Comparison of ENCODE assay signal across 9 mouse cellular contexts in genomic region chr17:83938671-83939244, GRCm38 (mm10).
DNase-seq lines count a peak whose midpoint lies in the region.
"Had no signal": no experiment of that assay in that cellular context is flagged by ENCODE, and none has a peak within 500 bp of the region (broad histone marks: within the 10 kb centered on the region; RNA-seq: fewer than 3 reads in every experiment).

No protein-coding gene starts in this region.

- peak; percentile 82 for DNase-seq in adrenal gland, postnatal 10 days
- no peak for DNase-seq in adrenal gland, postnatal 4 days (ENCODE audit: low spot score in 2 of 2)
- DNase-seq in forelimb bud, embryonic 11.5 days (ENCODE audit: low read depth, low spot score), result peak; percentile 86
- DNase-seq in kidney, adult 11 months, result peak; percentile 89
- DNase-seq in left cerebral cortex, postnatal 10 days (ENCODE audit: extremely low spot score in 1 of 2, low spot score in 2 of 2), result peak; percentile 59 to 73
- DNase-seq in right cerebral cortex, adult 18-20 months, result peak; percentile 59
- DNase-seq in thymus, postnatal 36 days, result no peak
- DNase-seq: liver, embryonic 13.5 days had no signal

- H3K27ac ChIP-seq in brown adipose tissue, adult 24 weeks (replicated peaks; ENCODE audit: low read depth, low read length), result peak overlapping the region; percentile 23; the same call in 1 of the 2 replicates
- H3K27ac ChIP-seq: liver, embryonic 13.5 days had no signal

- intact Hi-C loops in left cerebral cortex, postnatal 10 days (cut with DNase I), result no loop called here

- H3K4me1 ChIP-seq in brown adipose tissue, adult 24 weeks (ENCODE audit: control insufficient read depth, insufficient read depth, insufficient read length, low read length), result peaks cover 48% of the 10 kb centered on the region

- H3K4me3 ChIP-seq in brown adipose tissue, adult 24 weeks (ENCODE audit: insufficient read depth, low read depth, low read length), result no peak overlapping the region
- H3K4me3 ChIP-seq: liver, embryonic 13.5 days had no signal

Comparison
In these comparisons a context has a peak if more than half of its experiments do, and no peak if none do; other contexts are left out.
1. DNase-seq: peak in adrenal gland, postnatal 10 days (single experiment), forelimb bud, embryonic 11.5 days (single experiment), kidney, adult 11 months (single experiment), left cerebral cortex, postnatal 10 days (2 of 2) and right cerebral cortex, adult 18-20 months (single experiment); none in adrenal gland, postnatal 4 days (0 of 2) and thymus, postnatal 36 days (0 of 2).